ENCODE assay signal across 8 mouse cellular contexts in the genomic region with DNA sequence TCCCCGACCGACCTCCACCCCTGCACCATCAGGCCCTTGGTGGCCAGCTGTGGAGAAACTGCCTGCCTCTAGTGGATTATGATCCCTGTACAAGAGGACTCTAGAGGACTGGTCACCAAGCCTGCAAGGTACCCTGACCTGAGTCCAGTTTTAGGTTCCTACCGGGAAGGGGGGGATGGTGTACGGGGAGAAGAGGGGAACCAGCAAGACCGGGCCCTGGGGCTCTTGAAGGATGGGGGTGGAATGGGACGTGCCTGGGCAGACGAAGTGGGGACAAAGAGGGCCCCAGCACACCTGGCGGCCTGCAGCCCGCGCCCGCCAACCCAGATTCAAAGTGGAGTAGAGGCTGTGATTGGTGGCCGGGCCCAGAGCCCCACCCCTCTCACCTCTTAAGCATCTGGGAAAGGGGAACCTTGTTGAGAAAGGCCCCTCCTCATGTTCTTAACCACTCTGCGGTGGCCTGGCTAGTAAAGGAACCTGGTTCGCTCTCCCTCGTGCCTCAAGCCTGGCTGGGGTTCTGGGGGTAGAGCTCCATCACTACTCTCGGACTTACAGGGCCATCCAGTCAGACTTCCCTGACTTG. TPM values are rescaled to one million over a fixed set of nuclear protein-coding genes. Genes with fewer than 3 reads are reported as not detected.
DNase-seq lines count a peak whose midpoint lies in the region; ATAC-seq lines count a peak whose summit lies in the region.

No protein-coding gene starts in this region.

- H3K27ac ChIP-seq in forebrain, embryonic 10.5 days = peak overlapping the region; percentile 97
- peak overlapping the region; percentile 96 for H3K27ac ChIP-seq in kidney, embryonic 16.5 days (ENCODE audit: low read length)

- peak overlapping the region; percentile 56 for H3K4me3 ChIP-seq in forebrain, embryonic 10.5 days
- peak overlapping the region; percentile 47 for H3K4me3 ChIP-seq in kidney, embryonic 16.5 days (ENCODE audit: low read length)

- no peaks in the 10 kb centered on the region for H3K27me3 ChIP-seq in forebrain, embryonic 10.5 days (ENCODE audit: poor library complexity, severe bottlenecking)
- no peaks in the 10 kb centered on the region for H3K27me3 ChIP-seq in kidney, embryonic 16.5 days (ENCODE audit: insufficient read depth, low read length)
- no peaks in the 10 kb centered on the region for H3K27me3 ChIP-seq in splenic B cell, adult 2 months (ENCODE audit: control insufficient read depth, insufficient read depth, low read length, poor library complexity, severe bottlenecking)

- peaks cover 77% of the 10 kb centered on the region for H3K4me1 ChIP-seq in forebrain, embryonic 10.5 days
- H3K4me1 ChIP-seq in kidney, embryonic 16.5 days (ENCODE audit: insufficient read depth, low read length) = peaks cover 62% of the 10 kb centered on the region

- WGBS in forebrain, embryonic 10.5 days = 8% methylated on average over 16 of the region's 16 CpGs
- WGBS in kidney, embryonic 16.5 days = 15% methylated on average over 16 of the region's 16 CpGs

- no peaks in the 10 kb centered on the region for H3K36me3 ChIP-seq in forebrain, embryonic 10.5 days (replicated peaks)
- no peaks in the 10 kb centered on the region for H3K36me3 ChIP-seq in kidney, embryonic 16.5 days (ENCODE audit: insufficient read depth, low read length)
- H3K36me3 ChIP-seq in splenic B cell, adult 2 months (ENCODE audit: control insufficient read depth, insufficient read depth, low read length, poor library complexity, severe bottlenecking) = no peaks in the 10 kb centered on the region

- no peaks in the 10 kb centered on the region for H3K9me3 ChIP-seq in forebrain, embryonic 10.5 days
- H3K9me3 ChIP-seq in kidney, embryonic 16.5 days (ENCODE audit: low read length) = no peaks in the 10 kb centered on the region

- ATAC-seq in kidney, embryonic 16.5 days (ENCODE audit: low FRiP score, low TSS enrichment) = peak; percentile 7
- peak; percentile 54 for ATAC-seq in megakaryocyte, adult 5-6 weeks (ENCODE audit: poor library complexity, severe bottlenecking)

- DNase-seq in urinary bladder, postnatal 14 days (ENCODE audit: low spot score) = peak; percentile 74
- DNase-seq in urinary bladder, postnatal 25 days (ENCODE audit: low spot score) = no peak
- peak; percentile 80 for DNase-seq in forebrain, embryonic 10.5 days (ENCODE audit: extremely low spot score, low spot score)
- DNase-seq in splenic B cell, adult 2 months (ENCODE audit: low read depth, low spot score) = peak; percentile 83
- no peak for DNase-seq in adrenal gland, adult 8-10 months
- DNase-seq in frontal cortex, postnatal 36 days (ENCODE audit: low spot score in 2 of 2) = no peak

- H3K4me2 ChIP-seq in kidney, embryonic 16.5 days (replicated peaks; ENCODE audit: low read depth, low read length) = peak overlapping the region; percentile 59

- peak overlapping the region; percentile 79 for H3K9ac ChIP-seq in kidney, embryonic 16.5 days (replicated peaks; ENCODE audit: low read length)

RNA-seq across cellular contexts. Expression of gene Ptma, which starts 23.3 kb away (rescaled TPM):
- 2,941 and 3,273 TPM in 2 replicates for polyA plus RNA-seq in forebrain, embryonic 10.5 days (2016; fragmentation: Nextera tagmentation; extraction: Ambion mirVana)
- 2,279 and 2,662 TPM in 2 replicates for polyA plus RNA-seq in kidney, embryonic 16.5 days (2015; fragmentation: Nextera tagmentation; extraction: Ambion mirVana)
- total RNA-seq in megakaryocyte, adult 5-6 weeks (2015) = 3,234 and 3,618 TPM in 2 replicates
- total RNA-seq in megakaryocyte, adult 5-6 weeks (2017) = 4,288 and 4,305 TPM in 2 replicates
- 100 to 1,000 TPM; 448 to 514 (median 510) TPM for total RNA-seq in adrenal gland, adult 8-10 months (2022)

Comparison
In these comparisons a context has a peak if more than half of its experiments do, and no peak if none do; other contexts are left out.
1. DNase-seq: peak in urinary bladder, postnatal 14 days (single experiment), forebrain, embryonic 10.5 days (single experiment) and splenic B cell, adult 2 months (single experiment); none in urinary bladder, postnatal 25 days (single experiment), adrenal gland, adult 8-10 months (single experiment) and frontal cortex, postnatal 36 days (0 of 2).
2. RNA of gene Ptma, which starts 23.3 kb away (total RNA-seq): 3,234 to 4,305 TPM in megakaryocyte, adult 5-6 weeks; 448 to 514 TPM in adrenal gland, adult 8-10 months; every median in the first group is over 4 times any median in the second.